Mouse (Mus musculus) liver, postnatal 0 days (tissue): ENCODE measurements around the gene Rasgrp1.

Source experiments
- CTCF ChIP-seq: sonication (generic); IDR thresholded peaks from 2 replicates; pipeline ENCODE4 v1.5.1; 2016; ENCODE audit warnings: antibody characterized with exemption, low read depth
- EP300 ChIP-seq: IDR thresholded peaks from 2 replicates; pipeline ENCODE4 v1.6.1; 2016; ENCODE audit warnings: antibody characterized with exemption, low read depth, mild to moderate bottlenecking

DNA sequence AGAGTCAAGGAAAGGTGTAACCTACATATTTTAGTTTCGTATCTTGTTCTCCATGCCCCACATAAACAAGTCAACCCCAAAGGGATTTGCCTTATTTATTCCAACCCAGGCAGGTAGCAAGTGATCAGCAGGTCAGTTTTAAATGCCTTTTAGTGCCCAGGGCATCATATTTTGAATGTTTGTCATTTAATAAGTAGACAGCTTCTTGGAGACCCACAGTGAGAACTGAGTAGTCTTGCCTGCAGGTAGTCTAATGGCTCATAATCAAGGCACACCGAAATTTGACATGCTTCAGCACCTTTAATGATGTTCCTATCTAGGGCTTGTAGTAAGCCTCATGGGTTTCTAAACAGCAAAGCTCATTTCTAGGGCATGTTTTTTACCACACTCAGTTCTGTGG, 21.3 kb upstream of the Rasgrp1 start:
- no peak for TF ChIP-seq CTCF
- TF ChIP-seq EP300, result no peak
